Mouse (Mus musculus) cerebellum, postnatal 36 days (tissue): Measurements from ENCODE around the gene Zscan21.
A peak's percentile ranks its signal among the peaks of the same experiment; 100 is the strongest.
"Not testable (repeated sequence)": the region's sequence is repeated elsewhere in the genome, so short reads cannot be mapped to it uniquely, and the experiment has no call there.

Experiments
- DNase-seq, 2 experiments: peaks; one replicate each; pipeline ENCODE4 v3.0.0; 2021 to 2022; ENCODE audit warnings: mixed read lengths in 2 of 2

The Zscan21 gene

DNA sequence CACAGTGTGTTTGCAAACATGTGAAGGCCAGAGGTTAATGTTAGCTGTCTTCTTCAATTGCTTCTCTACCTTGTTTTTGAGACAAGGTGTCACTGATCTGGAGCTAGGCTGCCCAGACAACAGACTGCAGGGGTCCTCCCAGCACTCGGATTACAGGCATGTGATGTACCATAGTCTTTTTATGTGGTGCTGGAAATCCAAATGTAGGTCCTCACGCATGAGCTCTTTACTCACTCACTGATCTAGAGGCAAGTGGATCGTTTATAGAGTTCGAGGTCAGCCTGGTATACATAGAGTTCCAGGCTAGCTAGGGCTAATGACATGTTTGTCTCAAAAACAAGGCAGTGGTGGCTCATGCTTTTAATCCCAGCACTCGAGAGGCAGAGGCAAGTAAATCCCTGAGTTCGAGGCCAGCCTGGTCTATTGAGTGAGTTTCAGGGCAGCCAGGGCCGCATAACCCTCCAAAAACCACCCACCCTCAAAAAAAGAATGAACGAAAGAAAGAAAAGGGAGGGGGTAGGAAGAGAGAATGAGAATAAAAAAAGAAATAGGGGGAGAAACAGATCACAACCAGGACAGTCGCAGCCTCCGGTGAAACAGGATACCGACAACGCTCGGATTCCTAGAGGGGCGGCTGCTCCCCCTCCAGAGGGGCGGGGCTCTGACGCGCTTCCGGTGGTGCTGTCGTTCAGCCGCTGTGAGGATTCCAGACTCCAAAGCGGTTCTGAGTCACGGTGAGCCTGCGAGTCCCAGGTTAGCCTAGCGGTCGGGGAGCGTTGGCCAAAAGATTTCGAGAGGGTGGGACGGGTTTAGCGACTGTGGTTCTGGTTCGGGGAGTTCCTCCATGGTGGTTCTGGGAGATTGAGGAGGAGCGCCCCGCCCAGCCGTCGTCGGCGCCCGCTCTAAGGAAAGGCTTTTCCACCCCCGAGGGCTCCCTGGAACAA lies at the start of gene Zscan21:
Gene Zscan21 (plus strand): TSS at position 649 of the 944 bp plus-strand sequence.
- DNase-seq, result peak; percentile 84 to 88

DNA sequence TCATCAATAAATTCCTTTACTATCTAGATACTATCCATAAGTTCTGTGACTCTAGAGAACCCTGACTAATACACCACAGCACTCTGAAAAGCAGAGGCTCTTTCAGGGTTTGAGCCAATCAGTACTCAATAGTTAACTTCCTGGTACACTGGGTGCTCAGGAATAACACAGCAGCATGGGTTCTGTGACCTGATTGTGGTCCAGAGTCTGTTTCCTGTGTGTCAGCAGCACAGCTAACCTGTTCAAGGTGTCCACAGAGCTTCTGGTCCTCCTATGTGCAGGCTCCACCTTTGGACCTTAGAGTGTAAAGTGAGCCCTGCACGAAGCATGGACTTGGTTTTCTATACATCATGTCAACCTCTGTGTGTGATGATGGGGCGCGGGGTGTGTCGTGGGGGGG lies 42.9 kb upstream of the Zscan21 start:
- no peak for DNase-seq

DNA sequence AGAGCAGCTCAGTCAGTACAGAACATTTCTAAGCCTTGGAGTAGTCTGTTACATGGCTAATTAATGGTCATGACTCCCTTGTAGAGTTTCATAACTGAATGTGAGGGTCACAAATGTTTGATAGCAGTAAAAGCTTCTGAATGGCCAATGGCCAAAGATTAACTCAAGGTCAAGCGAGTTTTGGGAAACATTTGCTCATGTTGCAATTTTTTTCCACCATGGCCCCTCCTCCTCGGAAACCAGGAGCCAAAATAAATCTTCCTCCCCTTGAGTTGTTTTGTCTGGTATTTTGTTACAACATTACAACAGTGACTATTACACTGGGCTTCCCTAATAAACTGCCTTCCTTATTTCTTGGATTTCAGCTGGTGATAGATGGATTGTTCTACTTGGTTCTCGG lies 41.0 kb upstream of the Zscan21 start:
- DNase-seq, result no peak

DNA sequence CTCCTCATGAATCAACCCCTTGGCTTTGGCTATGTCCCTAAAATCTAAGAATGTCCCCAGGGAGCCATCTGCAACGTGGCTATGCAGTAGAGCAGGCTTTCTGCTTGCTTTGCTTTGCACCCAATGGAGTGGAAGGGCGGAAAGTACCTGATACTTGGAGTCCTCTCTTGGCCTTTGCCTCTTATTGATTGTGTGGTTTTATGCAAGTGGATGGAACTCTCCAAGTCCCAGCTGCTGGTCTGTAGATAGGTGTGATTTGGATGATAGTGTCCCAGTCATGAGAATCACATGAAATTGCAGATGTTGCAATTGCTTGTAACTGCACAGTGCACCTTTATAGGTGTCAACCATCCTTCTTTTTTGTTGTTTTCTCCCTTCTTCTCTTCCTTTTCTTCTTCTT lies 40.6 kb upstream of the Zscan21 start:
- no peak for DNase-seq

DNA sequence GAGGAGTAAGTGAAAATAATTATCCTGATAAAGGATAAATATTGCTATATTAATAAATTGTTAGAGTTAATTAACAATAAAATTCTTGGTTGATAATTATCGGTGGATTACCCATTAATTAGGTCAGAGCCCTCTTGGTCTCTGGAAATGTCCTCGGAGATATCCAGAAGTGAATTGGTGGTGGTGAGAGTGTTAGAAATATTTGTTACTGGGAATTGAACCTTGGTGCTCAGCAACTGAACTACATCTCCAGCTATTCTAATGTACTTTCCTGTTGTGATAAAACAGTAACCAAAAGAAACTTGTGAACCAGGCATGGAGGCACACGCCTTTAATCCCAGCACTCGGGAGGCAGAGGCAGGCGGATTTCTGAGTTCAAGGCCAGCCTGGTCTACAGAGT lies 36.2 kb upstream of the Zscan21 start:
- no peak for DNase-seq

DNA sequence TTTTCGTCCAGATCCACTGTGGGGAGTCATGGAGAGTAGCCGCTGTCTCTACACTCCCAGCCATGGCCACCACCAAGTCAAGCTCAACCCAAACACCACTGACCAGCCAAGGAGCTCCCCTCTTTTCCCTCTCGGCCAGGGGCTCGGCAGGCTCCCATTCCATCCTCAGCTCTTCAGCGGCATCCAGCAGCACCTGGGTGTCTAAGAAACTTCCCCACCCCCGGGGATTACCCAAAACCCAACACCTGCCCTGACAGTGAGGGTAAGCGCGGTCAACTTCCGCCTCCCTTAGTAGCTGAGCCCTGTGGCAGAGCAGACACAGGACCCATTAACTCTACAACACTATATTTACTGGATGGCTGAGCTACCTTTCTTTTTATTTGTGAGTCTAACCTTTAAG lies 35.3 kb upstream of the Zscan21 start:
- DNase-seq, result no peak

DNA sequence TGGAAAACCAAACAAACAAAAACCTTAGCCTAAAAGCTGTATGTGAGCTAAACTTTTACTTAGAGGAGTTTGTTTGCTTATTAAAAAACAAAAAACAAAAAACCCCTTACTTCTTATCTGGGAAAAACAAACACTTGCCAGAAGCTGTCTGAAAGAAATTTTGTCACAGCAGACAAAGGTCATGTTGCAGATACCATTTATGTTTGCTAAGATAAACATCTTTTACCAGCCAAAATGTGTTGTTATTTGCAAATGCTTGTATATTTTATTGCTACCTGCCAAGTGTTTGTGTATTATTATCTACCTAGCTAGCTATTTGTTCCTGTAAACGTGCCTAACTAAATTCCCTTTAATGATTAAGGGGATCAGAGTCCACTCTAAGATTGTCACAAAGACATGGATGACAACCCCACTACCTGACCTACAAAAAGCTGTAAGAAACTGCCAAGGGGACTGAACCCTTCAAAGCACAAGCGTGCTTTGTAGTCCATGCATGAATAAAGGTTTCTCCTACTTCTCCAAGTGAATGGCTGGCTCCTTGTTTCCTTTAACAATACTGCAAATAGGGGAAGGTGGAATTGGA lies 33.3 kb upstream of the Zscan21 start:
- no peak for DNase-seq

DNA sequence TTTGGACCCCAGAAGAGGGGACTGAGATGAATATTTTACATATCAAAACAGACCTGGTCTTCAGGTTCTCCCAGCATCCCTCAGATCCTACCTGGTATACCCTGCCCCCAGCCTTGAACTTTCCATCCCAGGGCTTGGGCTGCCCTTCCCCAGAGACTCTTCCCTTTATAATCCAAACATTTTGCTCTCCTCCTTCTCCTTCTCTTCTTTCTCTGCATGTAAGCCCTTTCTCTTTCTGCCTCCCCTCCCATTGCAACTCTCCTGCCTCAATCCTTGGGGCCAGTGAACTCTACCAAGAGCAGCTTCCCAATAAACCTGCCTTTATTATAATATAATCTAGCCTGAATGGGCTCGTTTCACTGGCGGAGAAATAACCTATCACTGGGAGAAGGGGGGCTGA lies 32.8 kb upstream of the Zscan21 start:
- no peak for DNase-seq

DNA sequence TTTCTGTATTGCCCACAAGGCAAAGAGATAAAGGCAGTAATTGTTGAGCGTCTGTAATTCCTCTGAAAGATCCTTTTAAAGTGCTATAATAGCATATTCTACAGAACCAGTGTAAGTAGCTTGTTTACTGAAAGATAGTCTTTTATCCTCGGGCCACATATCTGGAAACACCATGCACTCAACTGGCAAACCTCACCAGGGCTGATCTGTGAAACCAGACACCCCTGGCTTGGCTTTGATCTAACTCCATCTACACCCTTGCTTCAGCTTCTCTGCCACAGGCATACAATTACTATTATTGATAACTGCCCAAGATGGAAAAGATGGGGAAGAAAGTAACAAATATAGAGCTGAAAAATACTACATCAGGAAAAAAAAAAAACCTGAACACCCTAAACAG lies 32.2 kb upstream of the Zscan21 start:
- no peak for DNase-seq

DNA sequence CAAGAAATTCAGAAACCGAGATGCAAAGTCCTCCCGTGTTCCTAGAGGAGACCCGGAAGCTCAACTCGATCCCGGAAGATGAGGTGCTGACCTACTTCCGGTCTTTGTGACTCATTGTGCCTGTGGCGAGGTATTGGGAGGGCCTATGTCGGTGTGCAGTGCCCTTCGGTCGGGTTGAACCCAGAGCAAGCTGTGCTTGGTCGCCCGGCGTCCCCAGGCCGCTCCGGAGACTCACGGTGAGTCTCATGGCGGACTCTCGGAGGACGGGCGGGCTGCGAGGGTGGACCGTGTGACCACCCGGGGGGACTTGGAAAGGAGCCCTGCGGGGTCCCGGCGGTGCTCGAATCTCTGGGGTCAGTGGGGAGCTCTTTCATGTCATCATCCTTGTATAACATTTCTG lies 31.7 kb upstream of the Zscan21 start, which contains the start of gene Zkscan1:
Gene Zkscan1 (plus strand): TSS at position 89 of the 400 bp plus-strand sequence.
- DNase-seq, result peak; percentile 77 to 80

DNA sequence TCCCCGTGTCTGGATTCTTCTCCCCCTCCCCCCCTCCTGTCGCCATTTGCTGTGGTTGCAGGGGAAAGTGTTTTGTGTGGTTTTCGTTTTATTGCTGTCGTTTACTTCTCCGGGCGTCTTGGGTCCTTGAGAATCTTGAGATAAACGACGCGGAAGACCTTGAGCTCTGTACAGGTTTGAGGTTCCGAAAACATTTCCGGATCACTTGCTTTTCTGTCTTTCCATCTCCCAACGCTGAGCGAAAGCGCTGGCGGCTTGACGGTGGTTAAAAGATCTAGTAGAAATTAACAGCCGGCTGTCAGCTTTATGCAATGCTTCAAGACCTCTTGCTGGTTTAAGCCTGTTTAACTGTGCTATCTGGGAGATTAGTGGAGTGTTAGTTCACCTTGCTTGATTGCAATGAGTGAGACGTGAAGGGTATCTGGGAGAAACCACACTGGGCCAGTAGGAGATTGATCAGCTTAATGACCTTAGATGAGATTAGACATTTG lies 31.2 kb upstream of the Zscan21 start:
- peak in 1 of 2 experiments; percentile 10 for DNase-seq

DNA sequence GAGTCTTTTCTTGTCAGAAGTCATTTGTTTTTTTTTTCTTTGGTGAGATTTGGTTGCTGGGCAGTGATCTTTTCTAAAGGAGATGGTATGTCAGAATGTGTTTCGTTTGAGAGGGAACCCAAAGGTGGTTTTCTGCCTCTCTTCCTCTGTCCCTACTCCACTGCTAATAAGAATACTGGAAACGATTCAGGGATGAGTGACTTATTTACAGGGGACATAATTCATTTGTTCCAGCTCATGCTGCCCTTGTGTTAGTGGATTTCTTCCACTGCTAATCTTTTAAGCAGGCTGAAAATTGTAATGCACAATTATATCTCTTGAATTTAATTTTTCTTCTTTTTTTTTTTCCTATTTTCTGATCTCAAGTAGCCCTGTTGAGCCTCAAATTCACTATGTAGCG lies 29.9 kb upstream of the Zscan21 start:
- DNase-seq, result no peak

DNA sequence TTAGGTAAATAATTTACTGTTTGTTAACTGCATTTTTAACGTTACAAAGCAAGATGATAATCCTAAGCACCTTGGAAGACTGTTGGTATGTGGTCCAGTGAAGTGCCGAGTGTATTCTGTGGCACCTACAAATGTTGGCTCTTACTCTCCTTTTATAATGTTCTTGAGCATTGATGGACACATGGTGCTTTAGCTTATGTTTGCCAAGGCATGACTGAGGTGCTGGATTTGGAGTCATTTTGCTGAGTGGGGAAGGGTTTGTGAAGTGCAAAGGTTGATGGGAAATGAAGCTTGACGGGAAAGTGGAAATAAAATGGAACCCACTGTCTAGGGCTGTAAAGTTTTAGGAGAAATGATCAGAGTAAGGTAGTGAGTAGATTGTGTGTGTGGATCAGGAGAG lies 28.3 kb upstream of the Zscan21 start:
- no peak for DNase-seq

DNA sequence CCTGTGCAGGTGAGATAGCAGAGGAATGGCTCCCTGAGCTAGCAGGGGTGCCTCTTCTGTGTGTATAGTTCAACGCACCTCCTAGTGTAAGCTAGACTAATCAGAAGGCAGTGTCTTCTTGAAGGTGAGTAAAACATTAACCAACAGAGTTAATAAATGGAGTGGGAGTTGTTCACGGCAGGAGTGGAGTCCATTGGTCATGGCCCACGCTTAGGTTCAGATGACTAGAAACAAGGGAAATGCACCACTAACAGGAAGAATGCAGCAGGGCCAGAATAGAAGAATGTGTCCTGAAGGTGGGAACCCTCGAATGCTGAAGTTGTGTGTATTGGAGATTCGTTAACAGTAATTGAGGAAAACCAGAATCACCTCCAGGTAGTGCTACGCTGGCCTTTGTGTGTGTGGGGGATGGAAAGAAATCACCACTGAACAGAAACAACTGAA lies 27.6 kb upstream of the Zscan21 start:
- DNase-seq, result no peak

DNA sequence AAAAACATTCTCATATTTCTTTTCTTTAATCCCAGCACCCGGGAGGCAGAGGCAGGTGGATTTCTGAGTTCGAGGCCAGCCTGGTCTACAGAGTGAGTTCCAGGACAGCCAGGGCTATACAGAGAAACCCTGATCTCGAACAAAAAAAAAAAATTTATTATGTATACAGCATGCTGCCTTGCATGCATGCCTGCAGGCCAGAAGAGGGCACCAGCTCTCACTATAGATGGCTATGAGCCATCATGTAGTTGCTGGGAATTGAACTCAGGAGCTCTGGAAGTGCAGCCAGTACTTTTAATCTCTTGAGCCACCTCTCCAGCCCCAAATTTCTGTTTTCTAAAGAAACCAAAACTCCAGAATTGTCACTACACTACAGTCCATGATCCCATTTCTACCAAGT lies 26.4 kb upstream of the Zscan21 start:
- DNase-seq, result no peak

DNA sequence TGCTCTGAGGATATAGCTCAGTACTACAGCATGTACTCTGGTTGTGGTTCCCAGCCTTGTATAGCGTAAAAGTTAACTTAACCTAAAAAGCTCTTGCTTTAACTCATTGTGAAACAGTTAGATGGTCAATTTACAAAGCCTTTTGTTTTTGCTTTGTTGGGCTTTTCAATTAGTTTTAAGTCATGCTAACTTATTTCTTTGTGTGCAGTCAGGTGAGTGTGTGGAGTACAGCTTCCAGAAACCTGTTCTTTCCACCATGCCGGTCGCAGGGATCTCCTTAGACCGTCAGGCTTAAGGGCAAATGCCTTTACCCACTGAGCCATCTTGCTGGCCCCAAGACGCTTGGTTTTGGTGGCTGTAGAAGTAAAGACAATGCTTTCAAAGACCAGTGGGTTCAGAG lies 26.0 kb upstream of the Zscan21 start:
- DNase-seq, result no peak

DNA sequence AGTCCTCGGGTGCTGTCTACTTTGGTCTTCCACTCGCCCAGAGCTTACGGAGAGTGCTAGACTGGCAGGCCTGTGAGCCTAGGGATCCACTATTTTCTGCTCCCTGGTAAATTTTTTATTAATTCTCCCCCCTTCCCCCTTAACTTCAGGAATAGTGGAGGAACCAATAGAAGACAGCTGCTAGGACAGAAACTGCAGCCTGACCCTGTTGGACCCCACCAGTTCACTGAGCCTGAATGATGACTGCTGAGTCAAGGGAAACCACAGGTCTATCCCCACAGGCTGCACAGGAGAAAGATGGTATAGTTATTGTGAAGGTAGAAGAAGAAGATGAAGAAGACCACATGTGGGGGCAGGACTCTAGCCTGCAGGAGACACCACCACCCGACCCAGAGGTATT lies 23.9 kb upstream of the Zscan21 start:
- DNase-seq, result no peak

DNA sequence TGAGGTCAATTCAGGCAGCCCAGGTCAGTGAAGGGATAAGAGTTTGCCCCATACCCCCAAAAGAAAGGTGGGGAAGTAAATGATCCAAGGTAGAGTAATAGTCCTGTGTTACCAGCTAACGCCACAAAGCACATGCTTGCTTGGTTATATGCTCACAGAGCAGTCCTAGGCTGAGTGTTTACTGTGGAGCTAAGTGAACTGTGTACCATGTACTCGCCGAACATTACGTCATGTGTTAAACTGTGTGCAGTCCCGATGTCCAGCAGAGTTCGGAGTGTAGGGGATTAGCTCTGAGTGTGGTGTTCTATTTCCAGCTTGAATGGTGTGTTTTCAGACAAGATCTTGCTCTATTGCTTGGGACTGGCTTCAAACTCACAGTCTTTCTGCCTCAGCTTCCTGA lies 22.2 kb upstream of the Zscan21 start:
- no peak for DNase-seq

DNA sequence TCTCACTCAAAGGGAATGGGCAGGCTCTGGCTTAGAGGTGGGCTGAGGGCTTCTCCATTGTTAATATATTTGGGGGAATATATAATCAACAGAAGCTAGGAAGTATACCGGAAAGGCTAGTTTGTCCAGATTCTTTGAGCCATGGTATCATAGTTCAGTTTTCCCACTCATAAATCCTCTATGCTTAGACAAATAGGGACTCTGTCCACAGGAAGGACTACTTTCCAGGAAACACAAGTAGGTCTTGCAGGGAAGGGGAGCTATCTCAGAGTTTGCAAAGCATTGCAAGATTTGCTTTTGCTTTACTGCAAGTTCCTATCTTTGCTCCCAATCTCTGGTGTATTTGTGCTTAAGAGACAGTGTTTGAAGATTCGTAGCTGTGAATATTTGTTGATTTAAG lies 11.7 kb upstream of the Zscan21 start:
- DNase-seq, result no peak

DNA sequence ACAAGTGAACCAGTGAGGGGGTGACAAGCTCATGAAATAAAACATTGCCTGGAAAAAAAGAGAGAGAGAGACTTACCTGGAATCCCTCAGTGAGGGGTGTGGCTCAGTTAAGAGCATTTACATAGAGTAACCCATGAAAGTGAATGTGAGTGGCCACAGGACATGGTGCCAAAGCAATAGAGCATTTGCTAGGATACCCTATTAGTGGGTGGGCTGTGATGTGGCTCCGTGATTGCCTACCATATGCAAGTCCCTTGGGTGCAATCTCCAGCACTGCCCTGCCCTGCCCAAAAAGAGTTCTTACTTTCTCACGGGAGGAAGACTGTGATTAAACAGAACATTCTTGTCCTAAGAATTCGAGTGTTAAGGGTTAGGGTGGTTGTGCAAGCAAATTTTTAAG lies 9.6 kb upstream of the Zscan21 start:
- DNase-seq, result no peak

DNA sequence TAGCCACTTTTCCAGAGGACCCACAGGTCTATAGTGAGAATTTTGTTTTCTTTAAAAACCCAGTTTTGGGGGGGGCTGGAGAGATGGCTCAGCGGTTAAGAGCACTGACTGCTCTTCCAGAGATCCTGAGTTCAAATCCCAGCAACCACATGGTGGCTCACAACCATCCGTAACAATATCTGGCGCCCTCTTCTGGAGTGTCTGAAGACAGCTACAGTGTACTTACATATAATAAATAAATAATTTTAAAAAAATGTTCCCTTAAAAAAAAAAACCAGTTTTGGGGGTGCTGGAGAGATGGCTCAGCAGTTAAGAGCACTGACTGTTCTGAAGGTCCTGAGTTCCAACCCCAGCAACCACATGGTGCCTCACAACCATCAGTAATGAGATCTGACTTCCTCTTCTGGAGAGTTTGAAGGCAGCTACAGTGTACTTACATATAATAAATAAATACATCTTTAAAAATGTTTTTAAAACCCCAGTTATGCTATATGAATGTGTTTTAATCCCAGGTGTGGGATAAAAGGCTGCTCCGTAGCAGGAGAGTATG lies 6.8 kb upstream of the Zscan21 start:
- DNase-seq, result not testable (repeated sequence)

DNA sequence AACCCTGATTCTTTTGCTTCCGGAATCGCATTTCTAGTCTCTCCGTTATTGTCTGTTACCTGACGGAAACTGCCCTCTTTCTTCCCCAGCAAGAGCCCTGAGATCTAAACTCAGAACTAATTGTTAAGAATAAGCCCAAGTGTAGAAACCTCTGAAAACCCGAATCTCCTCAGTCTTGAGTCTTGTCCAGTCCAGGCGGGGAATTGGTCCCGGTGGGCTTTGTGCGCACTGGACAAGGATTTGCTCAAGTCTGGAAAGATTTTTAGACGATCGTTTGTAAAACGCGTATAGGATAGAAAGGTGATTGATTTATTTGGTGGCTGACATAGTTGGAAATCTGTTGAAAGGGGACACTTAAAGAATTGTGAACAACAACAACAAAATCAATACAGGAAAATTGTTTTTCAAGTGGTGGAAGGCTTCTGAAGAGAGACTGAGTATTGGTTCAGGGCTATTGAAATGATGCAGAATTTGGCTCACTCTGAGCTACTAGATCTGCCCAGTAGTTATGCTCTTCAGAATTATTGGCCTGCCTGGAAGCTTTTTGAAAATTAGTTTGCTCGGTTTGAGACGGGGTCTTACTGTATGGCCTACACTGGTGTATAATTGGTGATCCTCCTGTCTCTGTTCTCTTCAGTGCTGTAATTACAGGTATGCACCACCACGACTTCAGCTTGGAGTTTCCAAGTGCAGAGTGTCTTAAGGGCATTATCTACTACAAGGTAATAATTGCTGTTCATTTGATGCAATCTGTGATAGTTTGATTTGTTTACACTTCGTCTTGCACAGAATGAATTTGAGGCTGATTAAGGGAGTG lies 704 bp downstream of the Zscan21 start:
- no peak for DNase-seq

DNA sequence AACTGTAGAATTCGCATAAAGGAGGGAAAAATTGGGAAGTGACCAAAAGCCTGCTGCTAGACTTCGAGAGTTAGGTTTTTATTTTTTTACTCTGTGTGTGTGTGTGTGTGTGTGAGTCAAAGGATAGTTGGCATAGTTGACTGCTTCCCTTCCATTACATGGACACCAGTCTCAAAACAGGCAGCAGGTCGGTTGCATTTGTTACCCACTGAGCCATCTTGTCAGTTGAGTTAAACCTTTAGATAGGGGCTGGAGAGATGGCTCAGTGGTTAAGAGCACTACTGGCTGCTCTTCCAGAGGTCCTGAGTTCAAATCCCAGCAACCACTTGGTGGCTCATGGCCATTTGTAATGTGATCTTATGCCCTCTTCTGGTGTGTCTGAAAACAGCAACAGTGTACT lies 1.3 kb downstream of the Zscan21 start:
- no peak for DNase-seq
